Mouse (Mus musculus) E14TG2a.4 (cell line): Measurements from ENCODE around the gene B3gnt7.
"Not testable (repeated sequence)": the region's sequence is repeated elsewhere in the genome, so short reads cannot be mapped to it uniquely, and the experiment has no call there.

ENCODE experiments used
- H3K27me3 ChIP-seq: 2 replicates; pipeline ENCODE4 v1.6.1; 2014; ENCODE audit warnings: low read length, control low read depth; ENCODE audit not compliant: insufficient read depth
- H3K36me3 ChIP-seq: 2 replicates; pipeline ENCODE4 v1.6.1; 2014; ENCODE audit warnings: low read length, control low read depth; ENCODE audit not compliant: insufficient read depth
- H3K4me1 ChIP-seq: replicated peaks from 2 replicates; pipeline ENCODE4 v1.6.1; 2014; ENCODE audit warnings: low read depth, low read length, control low read depth
- H3K4me3 ChIP-seq: replicated peaks from 2 replicates; pipeline ENCODE4 v1.5.1; 2014; ENCODE audit warnings: mild to moderate bottlenecking, low read length
- H3K9me3 ChIP-seq: 2 replicates; pipeline ENCODE4 v1.6.1; 2014; ENCODE audit warnings: low read length, control low read depth
- CTCF ChIP-seq: conservative IDR thresholded peaks from 2 replicates; pipeline ENCODE4 v1.5.1; 2014; ENCODE audit warnings: low read length
- NANOG ChIP-seq: IDR thresholded peaks from 2 replicates; pipeline ENCODE4 v1.6.1; 2014; ENCODE audit warnings: borderline replicate concordance, low read length, mixed read lengths
- POU5F1 ChIP-seq: IDR thresholded peaks from 2 replicates; pipeline ENCODE4 v1.6.1; 2014; ENCODE audit warnings: low read length, borderline replicate concordance

B3gnt7 gene

DNA sequence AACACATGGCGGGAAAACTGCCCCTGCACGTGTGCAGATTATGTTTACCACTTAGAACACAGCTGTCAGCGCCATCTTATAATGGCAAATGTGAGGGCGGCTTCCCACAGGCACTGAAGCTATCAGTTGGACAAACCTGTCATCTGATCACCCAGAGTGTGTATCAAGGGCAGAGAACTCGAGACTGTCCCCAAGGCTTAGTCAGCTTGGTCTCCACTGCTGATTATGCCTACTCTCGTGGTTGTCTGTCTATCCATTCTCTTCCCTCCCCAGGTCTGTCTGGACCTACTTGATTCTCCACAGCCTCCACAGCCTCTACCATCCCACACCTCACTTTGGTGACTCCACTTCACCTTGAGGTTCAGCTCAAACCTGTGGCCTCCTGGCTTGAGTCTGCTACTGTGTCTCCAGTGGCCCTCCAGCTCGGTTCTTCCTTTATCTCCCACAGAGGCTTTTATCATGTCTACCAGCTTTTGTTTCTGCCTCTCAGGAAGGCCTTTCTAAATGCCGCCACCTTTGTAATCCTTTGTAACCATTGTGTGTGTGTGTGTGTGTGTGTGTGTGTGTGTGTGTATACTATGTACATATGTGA, 18.3 kb downstream of the B3gnt7 start:
- Histone ChIP-seq H3K36me3 (no peaks in the 10 kb centered on the region), H3K27me3 (no peaks in the 10 kb centered on the region), H3K4me1 (peaks cover 17% of the 10 kb centered on the region), H3K4me3 (no peak overlapping the region), H3K9me3 (no peaks in the 10 kb centered on the region)
- TF ChIP-seq NANOG: no peak
- TF ChIP-seq POU5F1: no peak
- no peak for TF ChIP-seq CTCF

- Histone ChIP-seq H3K36me3 (no peaks in the 10 kb centered on the region), H3K9me3 (no peaks in the 10 kb centered on the region), H3K4me1 (peaks cover 16% of the 10 kb centered on the region), H3K4me3 (no peak overlapping the region), H3K27me3 (no peaks in the 10 kb centered on the region)
- TF ChIP-seq NANOG (no peak), POU5F1 (no peak), CTCF (no peak)
Observed at GRCm38 (mm10) chr1:86336330-86336729, 33.7 kb downstream of the B3gnt7 start.

DNA sequence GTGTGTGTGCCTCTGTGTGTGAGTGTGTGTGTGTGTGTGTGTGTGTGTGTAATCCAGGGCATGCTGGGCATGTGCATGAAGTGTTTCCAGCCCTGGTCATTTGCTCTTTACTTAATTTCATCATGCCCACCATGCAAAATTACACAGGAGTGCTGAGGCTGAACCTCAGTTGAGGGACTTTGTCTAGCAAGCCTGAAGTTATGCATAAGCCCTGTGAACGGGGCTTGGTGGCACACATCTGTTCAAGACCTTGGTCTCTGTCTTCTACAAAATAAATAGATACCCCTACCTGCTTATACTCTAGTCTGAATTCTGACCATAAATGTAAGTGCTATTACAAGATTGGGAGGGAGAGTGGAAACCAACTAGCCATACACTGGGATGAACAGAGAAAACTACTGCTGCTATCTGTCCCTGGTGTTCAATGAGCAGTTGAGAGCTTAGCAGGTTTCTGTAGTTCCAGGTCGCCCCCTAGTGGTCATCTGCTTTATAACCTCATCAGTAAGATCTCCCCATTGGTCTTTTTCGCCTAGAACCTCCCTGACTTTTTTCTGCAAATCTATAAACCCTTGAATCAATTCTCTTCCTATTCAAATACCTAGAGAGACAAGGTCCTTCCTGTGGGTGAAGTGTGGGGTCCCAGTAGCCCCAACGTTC, 36.7 kb downstream of the B3gnt7 start:
- H3K36me3 ChIP-seq: peaks cover 16% of the 10 kb centered on the region
- no peaks in the 10 kb centered on the region for H3K27me3 ChIP-seq
- H3K4me3 ChIP-seq: no peak overlapping the region
- no peak for TF ChIP-seq POU5F1
- no peak for TF ChIP-seq NANOG
- TF ChIP-seq CTCF: peak; percentile 68
- H3K4me1 ChIP-seq: peaks cover 16% of the 10 kb centered on the region
- no peaks in the 10 kb centered on the region for H3K9me3 ChIP-seq

DNA sequence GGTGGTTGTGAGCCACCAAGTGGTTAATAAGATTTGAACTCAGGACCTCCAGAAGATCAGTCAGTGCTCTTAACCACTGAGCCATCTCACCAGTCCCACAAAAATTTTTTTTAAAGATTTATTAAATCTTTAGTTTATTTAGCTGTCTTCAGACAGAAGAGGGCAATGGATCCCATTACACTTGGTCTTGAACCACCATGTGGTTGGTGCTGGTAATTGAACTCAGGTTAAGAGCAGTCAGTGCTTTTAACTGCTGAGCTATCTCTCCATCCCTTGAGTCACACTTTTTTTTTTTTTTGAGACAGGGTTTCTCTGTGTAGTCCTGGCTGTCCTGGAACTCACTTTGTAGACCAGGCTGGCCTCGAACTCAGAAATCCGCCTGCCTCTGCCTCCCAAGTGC, 38.5 kb downstream of the B3gnt7 start:
- H3K4me3 ChIP-seq, H3K27me3 ChIP-seq, H3K9me3 ChIP-seq, H3K4me1 ChIP-seq: not testable (repeated sequence)
- peaks cover 34% of the 10 kb centered on the region for H3K36me3 ChIP-seq

DNA sequence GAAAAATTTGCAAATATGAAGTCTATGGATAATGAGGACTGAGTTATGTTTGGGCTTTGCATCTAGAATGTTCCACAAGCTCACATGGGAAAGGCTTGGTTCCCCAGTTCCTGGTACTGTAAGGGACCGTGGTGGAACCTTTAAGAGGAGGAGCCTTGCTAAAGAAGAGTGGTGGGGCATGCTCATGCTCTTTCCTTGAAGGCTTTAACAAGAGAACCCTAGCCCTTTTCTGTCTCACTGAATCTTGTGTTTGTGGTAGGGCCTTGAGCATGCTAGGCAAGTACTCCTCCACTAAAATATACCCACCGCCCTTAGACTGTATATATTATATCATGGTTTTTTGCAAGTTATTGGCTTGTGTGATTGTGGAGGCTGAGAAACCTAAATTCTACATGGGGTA, 39.7 kb downstream of the B3gnt7 start:
- Histone ChIP-seq H3K4me3 (no peak overlapping the region), H3K4me1 (peaks cover 10% of the 10 kb centered on the region), H3K27me3 (no peaks in the 10 kb centered on the region), H3K36me3 (peaks cover 47% of the 10 kb centered on the region), H3K9me3 (no peaks in the 10 kb centered on the region)
- no peak for TF ChIP-seq CTCF
- no peak for TF ChIP-seq POU5F1
- no peak for TF ChIP-seq NANOG

DNA sequence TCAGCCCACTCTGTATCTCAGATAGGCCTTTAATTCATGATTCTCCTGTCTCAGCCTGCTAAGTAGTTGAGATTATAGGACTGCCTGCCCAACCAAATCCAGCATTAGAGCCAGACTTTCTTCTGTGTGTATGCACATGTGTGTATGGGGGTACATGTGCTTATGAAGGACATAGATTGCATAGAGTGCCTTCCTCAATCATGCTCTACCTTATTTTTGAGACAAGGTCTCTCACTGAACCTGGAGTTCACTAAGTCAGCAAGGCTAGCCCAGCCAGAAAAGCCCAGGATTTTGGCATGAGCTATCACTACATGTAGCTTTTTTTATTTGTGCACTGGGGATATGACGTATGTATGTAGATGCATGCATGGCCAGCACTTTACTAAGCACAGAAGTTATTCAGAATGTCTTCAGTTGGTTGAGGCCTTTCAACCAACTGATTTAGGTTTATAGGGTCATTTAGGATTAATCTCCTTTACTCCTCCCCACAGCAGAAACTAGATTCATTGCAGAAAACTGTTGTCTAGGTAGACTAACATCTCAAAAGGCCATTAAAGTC, 40.5 kb downstream of the B3gnt7 start:
- no peak for TF ChIP-seq NANOG
- no peak for TF ChIP-seq CTCF
- no peak for TF ChIP-seq POU5F1
- H3K36me3 ChIP-seq: peaks cover 55% of the 10 kb centered on the region
- no peaks in the 10 kb centered on the region for H3K27me3 ChIP-seq
- peaks cover 17% of the 10 kb centered on the region for H3K4me1 ChIP-seq
- no peaks in the 10 kb centered on the region for H3K9me3 ChIP-seq
- no peak overlapping the region for H3K4me3 ChIP-seq

DNA sequence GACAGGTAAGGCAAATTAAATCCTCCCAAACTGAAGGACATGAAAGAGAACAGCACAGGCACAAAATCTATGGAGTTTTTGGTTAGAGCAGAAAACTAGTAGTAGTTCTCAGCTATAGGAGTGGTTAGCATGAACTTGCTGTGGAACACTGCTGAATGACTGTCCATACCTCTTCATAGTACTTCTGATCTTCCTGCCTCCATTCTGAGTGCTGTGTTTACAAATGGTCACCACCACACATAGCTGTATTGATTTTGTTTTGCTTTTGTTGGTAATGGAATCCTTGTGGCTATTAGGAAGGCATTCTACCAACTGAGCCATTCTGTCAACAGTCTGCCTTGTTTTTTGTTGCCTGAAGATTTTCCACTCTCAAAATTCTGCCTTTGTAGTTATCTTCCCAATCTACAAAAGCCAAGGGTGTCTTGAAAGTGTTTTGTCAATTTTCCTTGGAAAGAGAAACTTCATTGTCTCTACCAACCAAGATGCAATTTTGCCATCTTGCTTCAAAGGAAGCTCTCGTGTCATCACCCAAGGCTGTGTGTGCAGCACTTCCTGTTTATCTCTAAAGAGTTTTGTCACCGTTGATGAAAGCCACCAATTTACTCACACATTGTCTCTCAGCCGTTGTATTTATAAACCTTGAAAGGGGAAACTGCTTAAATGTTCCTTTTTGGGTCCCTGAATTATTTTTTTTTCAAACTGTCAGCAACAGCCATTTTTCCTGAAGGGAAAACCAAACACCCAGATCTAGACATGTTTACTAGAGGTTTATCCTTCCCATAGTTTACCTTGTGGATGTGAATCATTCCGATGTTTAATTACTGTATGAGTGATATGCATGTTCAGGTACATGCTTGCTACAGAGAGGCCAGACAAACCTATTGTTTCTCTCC, 41.6 kb downstream of the B3gnt7 start:
- TF ChIP-seq CTCF (no peak), NANOG (no peak), POU5F1 (no peak)
- Histone ChIP-seq H3K4me3 (no peak overlapping the region), H3K9me3 (no peaks in the 10 kb centered on the region), H3K4me1 (peaks cover 28% of the 10 kb centered on the region), H3K36me3 (peaks cover 66% of the 10 kb centered on the region), H3K27me3 (no peaks in the 10 kb centered on the region)

DNA sequence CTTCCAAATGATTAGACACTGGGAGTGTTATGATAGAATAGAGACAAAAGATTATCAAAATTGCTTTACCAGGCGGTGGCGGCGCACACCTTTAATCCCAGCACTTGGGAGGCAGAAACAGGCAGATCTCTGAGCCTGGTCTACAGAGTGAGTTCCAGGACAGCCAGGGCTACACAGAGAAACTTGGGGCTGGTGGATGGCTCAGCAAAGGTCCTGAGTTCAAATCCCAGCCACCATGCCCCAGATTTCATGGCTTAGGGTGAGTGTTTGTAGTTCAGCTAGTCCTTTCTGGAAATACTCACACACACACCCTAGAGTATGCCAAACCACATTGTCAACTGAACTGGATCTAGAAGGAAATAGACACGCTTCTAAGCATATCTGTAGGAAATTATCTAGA, 42.4 kb downstream of the B3gnt7 start:
- no peaks in the 10 kb centered on the region for H3K27me3 ChIP-seq
- no peak for TF ChIP-seq NANOG
- TF ChIP-seq POU5F1: no peak
- TF ChIP-seq CTCF: no peak
- H3K9me3 ChIP-seq: no peaks in the 10 kb centered on the region
- H3K4me3 ChIP-seq: no peak overlapping the region
- peaks cover 74% of the 10 kb centered on the region for H3K36me3 ChIP-seq
- H3K4me1 ChIP-seq: peaks cover 36% of the 10 kb centered on the region
